Mouse (Mus musculus) thymus, adult 18-20 months (tissue): ENCODE measurements around the gene Gm8369.
"Not testable (repeated sequence)": the region's sequence is repeated elsewhere in the genome, so short reads cannot be mapped to it uniquely, and the experiment has no call there.

Experiments used
- DNase-seq, 2 experiments: peaks; one replicate each; pipeline ENCODE4 v3.0.0; 2022; ENCODE audit warnings: mixed read lengths in 2 of 2

Gm8369 gene

GRCm38 (mm10) chr19:11485746-11486145 is at the start of gene Gm8369:
TSS of gene Gm8369 (plus strand) at chr19:11485938.
- DNase-seq, result no peak

GRCm38 (mm10) chr19:11443338-11443737 is 42.4 kb upstream of the Gm8369 start, which contains the start of gene Ms4a4b:
TSS of gene Ms4a4b (plus strand) at chr19:11443553.
- no peak for DNase-seq

GRCm38 (mm10) chr19:11443964-11444363 is 41.8 kb upstream of the Gm8369 start:
- no peak for DNase-seq

- DNase-seq, result no peak
Measured at GRCm38 (mm10) chr19:11447238-11447637, 38.5 kb upstream of the Gm8369 start.

- DNase-seq, result not testable (repeated sequence)
Measured at GRCm38 (mm10) chr19:11459041-11459440, 26.7 kb upstream of the Gm8369 start.

GRCm38 (mm10) chr19:11464795-11465194 is 20.9 kb upstream of the Gm8369 start:
- not testable (repeated sequence) for DNase-seq

GRCm38 (mm10) chr19:11466471-11466870 is 19.3 kb upstream of the Gm8369 start:
- DNase-seq, result no peak

- not testable (repeated sequence) for DNase-seq
Measured at GRCm38 (mm10) chr19:11468361-11468760, 17.4 kb upstream of the Gm8369 start.

GRCm38 (mm10) chr19:11469215-11469614 is 16.5 kb upstream of the Gm8369 start, which contains the start of gene Ms4a6c:
TSS of gene Ms4a6c (plus strand) at chr19:11469366.
- DNase-seq, result not testable (repeated sequence)

- no peak for DNase-seq
Measured at GRCm38 (mm10) chr19:11479714-11480113, 6.0 kb upstream of the Gm8369 start.

- DNase-seq, result no peak
Measured at GRCm38 (mm10) chr19:11482684-11483083, 3.1 kb upstream of the Gm8369 start.

- no peak for DNase-seq
Measured at GRCm38 (mm10) chr19:11483941-11484340, 1.8 kb upstream of the Gm8369 start.

- no peak for DNase-seq
Measured at GRCm38 (mm10) chr19:11484388-11484787, 1.4 kb upstream of the Gm8369 start.

GRCm38 (mm10) chr19:11485266-11485665 is 472 bp upstream of the Gm8369 start:
- no peak for DNase-seq

- DNase-seq, result no peak
Measured at GRCm38 (mm10) chr19:11486599-11486998, 861 bp downstream of the Gm8369 start.

GRCm38 (mm10) chr19:11491406-11492189 is 5.9 kb downstream of the Gm8369 start:
- no peak for DNase-seq

GRCm38 (mm10) chr19:11492671-11493070 is 6.9 kb downstream of the Gm8369 start:
- DNase-seq, result no peak

GRCm38 (mm10) chr19:11494519-11494918 is 8.8 kb downstream of the Gm8369 start:
- no peak for DNase-seq

- no peak for DNase-seq
Measured at GRCm38 (mm10) chr19:11496361-11496760, 10.6 kb downstream of the Gm8369 start.

- DNase-seq, result not testable (repeated sequence)
Measured at GRCm38 (mm10) chr19:11497300-11497699, 11.6 kb downstream of the Gm8369 start.

- no peak for DNase-seq
Measured at GRCm38 (mm10) chr19:11500796-11501195, 15.1 kb downstream of the Gm8369 start.

- DNase-seq, result no peak
Measured at GRCm38 (mm10) chr19:11501326-11501725, 15.6 kb downstream of the Gm8369 start.

- no peak for DNase-seq
Measured at GRCm38 (mm10) chr19:11504857-11505256, 19.1 kb downstream of the Gm8369 start.

GRCm38 (mm10) chr19:11513458-11513857 is 27.7 kb downstream of the Gm8369 start:
- no peak for DNase-seq

GRCm38 (mm10) chr19:11516246-11516645 is 30.5 kb downstream of the Gm8369 start, which contains the start of gene Ms4a6b:
TSS of gene Ms4a6b (plus strand) at chr19:11516512.
- DNase-seq, result no peak
